Mouse (Mus musculus) C2C12 (cell line): ENCODE data around the gene Polr3b. TPM values are rescaled to one million over a fixed set of nuclear protein-coding genes. Genes with fewer than 3 reads are reported as not detected.

ENCODE experiments used
- H3K27me3 ChIP-seq: one replicate; pipeline ENCODE4 v1.6.1; 2011; ENCODE audit not compliant: control insufficient read depth, insufficient read depth, insufficient read length
- H3K36me3 ChIP-seq: one replicate; pipeline ENCODE4 v1.6.1; 2011; ENCODE audit not compliant: control insufficient read depth, insufficient read depth
- H3K4me3 ChIP-seq: one replicate; pipeline ENCODE4 v1.5.1; 2011; ENCODE audit warnings: mild to moderate bottlenecking, control low read depth; ENCODE audit not compliant: poor library complexity, insufficient read depth, severe bottlenecking
- H3K79me2 ChIP-seq: one replicate; pipeline ENCODE4 v1.6.1; 2011; ENCODE audit not compliant: control insufficient read depth, insufficient read depth
- H3K79me3 ChIP-seq: one replicate; pipeline ENCODE4 v1.6.1; 2011; ENCODE audit warnings: low read depth, control low read depth
- H3ac ChIP-seq: one replicate; pipeline ENCODE3; 2011; ENCODE audit warnings: low read depth; ENCODE audit not compliant: control insufficient read depth, insufficient read length
- CEBPB ChIP-seq: IDR thresholded peaks from one replicate; pipeline ENCODE4 v1.6.1; 2011; ENCODE audit warnings: low read depth, mild to moderate bottlenecking, control low read depth, moderate library complexity
- CTCF ChIP-seq: IDR thresholded peaks from one replicate; pipeline ENCODE4 v1.5.1; 2011; ENCODE audit not compliant: control insufficient read depth, insufficient read depth, insufficient read length
- FOSL1 ChIP-seq: IDR thresholded peaks from one replicate; pipeline ENCODE4 v1.8.0; 2011; ENCODE audit warnings: mild to moderate bottlenecking, low read length; ENCODE audit not compliant: poor library complexity, insufficient read depth, severe bottlenecking
- MAX ChIP-seq: IDR thresholded peaks from one replicate; pipeline ENCODE4 v1.6.1; 2011; ENCODE audit warnings: mild to moderate bottlenecking, control low read depth
- MYOD1 ChIP-seq: IDR thresholded peaks from one replicate; pipeline ENCODE4 v1.6.1; 2011; ENCODE audit warnings: low read depth; ENCODE audit not compliant: control insufficient read depth, insufficient read length
- MYOG ChIP-seq: IDR thresholded peaks from one replicate; pipeline ENCODE4 v1.6.1; 2011; ENCODE audit not compliant: control insufficient read depth, insufficient read length; ENCODE audit errors: extremely low read depth
- USF1 ChIP-seq: IDR thresholded peaks from one replicate; pipeline ENCODE4 v1.6.1; 2011; ENCODE audit warnings: low read depth, mild to moderate bottlenecking, control low read depth, moderate library complexity
- long read RNA-seq, 2 experiments: library from polyadenylated mRNA; unstranded; transcript quantifications; one replicate each; pipeline ENCODE4 v2.0.0; 2019 to 2020
- polyA plus RNA-seq: library from polyadenylated mRNA; unstranded; fragments of >200 nt; fragmentation: generic; extraction: Trizol; gene quantifications from one replicate; pipeline ENCODE4 v1.2.1, GENCODE M21; 2012; ENCODE audit warnings: missing spikeins

Gene Polr3b
- polyA plus RNA-seq, result 9.5 TPM
- long read RNA-seq, experiment 1, full-length matches to known transcripts, result 3 of 10 reads
- long read RNA-seq, experiment 1, partial matches to known transcripts, result 5 of 10 reads
- long read RNA-seq, experiment 1, other reads (novel, unspliced or antisense), result 2 of 10 reads
- long read RNA-seq, experiment 2, full-length matches to known transcripts, result 55 of 69 reads
- long read RNA-seq, experiment 2, partial matches to known transcripts, result 8 of 69 reads
- long read RNA-seq, experiment 2, other reads (novel, unspliced or antisense), result 6 of 69 reads

- Histone ChIP-seq H3ac (peak within 1 kb of the TSS; percentile 89), H3K4me3 (peak within 1 kb of the TSS; percentile 53), H3K27me3 (no peaks in the 10 kb centered on the region), H3K79me2 (peaks cover 35% of the 10 kb centered on the region), H3K79me3 (peaks cover 13% of the 10 kb centered on the region), H3K36me3 (no peaks in the 10 kb centered on the region)
- no peak for TF ChIP-seq MYOD1
- no peak for TF ChIP-seq USF1
- peak; percentile 93 for TF ChIP-seq MAX
Measured at GRCm38 (mm10) chr10:84621826-84622790, at the start of gene Polr3b. Gene Polr3b (plus strand): TSS chr10:84622292.

GRCm38 (mm10) chr10:84573671-84574420, 48.2 kb upstream of the Polr3b start:
- Histone ChIP-seq H3K36me3 (no peaks in the 10 kb centered on the region), H3K79me3 (no peaks in the 10 kb centered on the region), H3K27me3 (no peaks in the 10 kb centered on the region), H3ac (no peak overlapping the region), H3K79me2 (no peaks in the 10 kb centered on the region), H3K4me3 (no peak overlapping the region)
- no peak for TF ChIP-seq CTCF
- no peak for TF ChIP-seq MYOG
- TF ChIP-seq FOSL1, result no peak

- Histone ChIP-seq H3K79me2 (no peaks in the 10 kb centered on the region), H3ac (no peak overlapping the region), H3K79me3 (no peaks in the 10 kb centered on the region), H3K4me3 (peak overlapping the region; percentile 56), H3K27me3 (no peaks in the 10 kb centered on the region), H3K36me3 (no peaks in the 10 kb centered on the region)
- peak; percentile 53 for TF ChIP-seq USF1
- TF ChIP-seq CEBPB, result no peak
- peak; percentile 98 for TF ChIP-seq MAX
Measured at GRCm38 (mm10) chr10:84576029-84576394, 46.1 kb upstream of the Polr3b start.

GRCm38 (mm10) chr10:84576395-84577070, 45.6 kb upstream of the Polr3b start, which contains the start of gene Tcp11l2:
Gene Tcp11l2 (plus strand): TSS chr10:84576626.
- Histone ChIP-seq H3K79me3 (no peaks in the 10 kb centered on the region), H3ac (peak within 1 kb of the TSS; percentile 58), H3K79me2 (no peaks in the 10 kb centered on the region), H3K27me3 (no peaks in the 10 kb centered on the region), H3K36me3 (no peaks in the 10 kb centered on the region), H3K4me3 (peak within 1 kb of the TSS; percentile 81)
- TF ChIP-seq USF1 (no peak), CEBPB (no peak), MYOG (no peak), MAX (peak; percentile 4)

- Histone ChIP-seq H3K79me3 (no peaks in the 10 kb centered on the region), H3K36me3 (no peaks in the 10 kb centered on the region), H3K79me2 (no peaks in the 10 kb centered on the region), H3ac (peak overlapping the region; percentile 58), H3K27me3 (no peaks in the 10 kb centered on the region), H3K4me3 (peak overlapping the region; percentile 81)
- TF ChIP-seq MAX, result peak; percentile 68
- no peak for TF ChIP-seq MYOD1
- TF ChIP-seq CEBPB, result peak; percentile 69
- TF ChIP-seq CTCF, result no peak
- TF ChIP-seq MYOG, result no peak
- TF ChIP-seq USF1, result no peak
- no peak for TF ChIP-seq FOSL1
Measured at GRCm38 (mm10) chr10:84577071-84577727, 44.9 kb upstream of the Polr3b start.
